Mouse (Mus musculus) forebrain, embryonic 11.5 days (tissue): ENCODE results near the gene Luc7l3. TPM values are rescaled to one million over a fixed set of nuclear protein-coding genes. Genes with fewer than 3 reads are reported as not detected.

Experiments
- ATAC-seq: fragments of 200-750 bp; cut with Nextera tagmentation; replicated peaks from 2 replicates; pipeline ENCODE4 v1.8.0; 2017; ENCODE audit warnings: moderate TSS enrichment; ENCODE audit not compliant: low FRiP score
- DNase-seq: peaks from one replicate; pipeline ENCODE4 v3.0.0-alpha.2; 2017; ENCODE audit warnings: low spot score
- H3K27ac ChIP-seq: fragments of 300-500 bp; sonication (generic); 2 replicates; pipeline ENCODE4 v1.5.1; 2014; ENCODE audit warnings: low read depth, low read length
- H3K27me3 ChIP-seq: fragments of 300-500 bp; sonication (generic); 2 replicates; pipeline ENCODE4 v1.6.1; 2014; ENCODE audit warnings: mild to moderate bottlenecking, low read length, mixed read lengths; ENCODE audit not compliant: control insufficient read depth, insufficient read depth
- H3K36me3 ChIP-seq: fragments of 300-500 bp; sonication (generic); 2 replicates; pipeline ENCODE4 v1.6.1; 2014; ENCODE audit warnings: mild to moderate bottlenecking, low read length, moderate library complexity, mixed read lengths; ENCODE audit not compliant: control insufficient read depth, insufficient read depth
- H3K4me1 ChIP-seq: fragments of 300-500 bp; sonication (generic); replicated peaks from 2 replicates; pipeline ENCODE4 v1.6.1; 2014; ENCODE audit warnings: low read length, mixed read lengths; ENCODE audit not compliant: control insufficient read depth, insufficient read depth
- H3K4me2 ChIP-seq: fragments of 300-500 bp; sonication (generic); 2 replicates; pipeline ENCODE4 v1.6.1; 2014; ENCODE audit warnings: low read depth, mild to moderate bottlenecking, low read length, moderate library complexity, mixed read lengths; ENCODE audit not compliant: severe bottlenecking
- H3K4me3 ChIP-seq: fragments of 300-500 bp; sonication (generic); 2 replicates; pipeline ENCODE4 v1.5.1; 2014; ENCODE audit warnings: low read depth, low read length
- H3K9ac ChIP-seq: fragments of 300-500 bp; sonication (generic); 2 replicates; pipeline ENCODE4 v1.6.1; 2014; ENCODE audit warnings: low read length
- H3K9me3 ChIP-seq: fragments of 300-500 bp; sonication (generic); 2 replicates; pipeline ENCODE4 v1.6.1; 2016; ENCODE audit warnings: low read length, mixed read lengths; ENCODE audit not compliant: control insufficient read depth
- WGBS: fragments of 180-500 bp; shearing (Covaris S2); extraction: QIAGEN DNeasy Blood & Tissue Kit; methylation state at CpG from one replicate; pipeline ENCODE4 v1.1.7; 2014; 5-methylcytosine and 5-hydroxymethylcytosine counted together
- polyA plus RNA-seq: library from polyadenylated mRNA; unstranded; fragments of >200 nt; fragmentation: Nextera tagmentation; extraction: Ambion mirVana; gene quantifications from 2 replicates; pipeline ENCODE4 v1.2.1, GENCODE M21; 2014

The Luc7l3 gene
- polyA plus RNA-seq, 1 experiment from 2014 or later = 136 TPM

- H3K4me1 ChIP-seq = no peaks in the 10 kb centered on the region
- ATAC-seq = no peak
- no peak overlapping the region for H3K4me2 ChIP-seq
- H3K4me3 ChIP-seq = no peak overlapping the region
- H3K27me3 ChIP-seq = no peaks in the 10 kb centered on the region
- no peak for DNase-seq
- no peak overlapping the region for H3K27ac ChIP-seq
- H3K36me3 ChIP-seq = peaks cover 14% of the 10 kb centered on the region; the same call in 1 of the 2 replicates
- no peaks in the 10 kb centered on the region for H3K9me3 ChIP-seq
- 71% methylated on average over 9 of the region's 9 CpGs for WGBS
- H3K9ac ChIP-seq = no peak overlapping the region
Measured at GRCm38 (mm10) chr11:94294996-94295845, 26.6 kb downstream of the Luc7l3 start.

GRCm38 (mm10) chr11:94290062-94290740 lies 31.6 kb downstream of the Luc7l3 start:
- H3K4me2 ChIP-seq = no peak overlapping the region
- H3K27ac ChIP-seq = no peak overlapping the region
- H3K27me3 ChIP-seq = no peaks in the 10 kb centered on the region
- H3K36me3 ChIP-seq = peaks cover 18% of the 10 kb centered on the region
- no peaks in the 10 kb centered on the region for H3K4me1 ChIP-seq
- H3K4me3 ChIP-seq = no peak overlapping the region
- ATAC-seq (no peak), DNase-seq (no peak)
- WGBS = 93% methylated on average over 10 of the region's 10 CpGs
- H3K9ac ChIP-seq = no peak overlapping the region
- no peaks in the 10 kb centered on the region for H3K9me3 ChIP-seq

GRCm38 (mm10) chr11:94287105-94287504 lies 34.7 kb downstream of the Luc7l3 start:
- Histone ChIP-seq H3K9me3 (no peaks in the 10 kb centered on the region), H3K9ac (no peak overlapping the region), H3K4me3 (no peak overlapping the region), H3K36me3 (peaks cover 18% of the 10 kb centered on the region), H3K4me2 (no peak overlapping the region), H3K4me1 (no peaks in the 10 kb centered on the region), H3K27me3 (no peaks in the 10 kb centered on the region), H3K27ac (no peak overlapping the region)
- DNase-seq (no peak), ATAC-seq (no peak)
- WGBS = 93% methylated on average over 5 of the region's 5 CpGs

- DNase-seq (no peak), ATAC-seq (no peak)
- 94% methylated on average over 11 of the region's 11 CpGs for WGBS
- Histone ChIP-seq H3K9me3 (no peaks in the 10 kb centered on the region), H3K4me3 (no peak overlapping the region), H3K9ac (no peak overlapping the region), H3K4me2 (no peak overlapping the region), H3K4me1 (no peaks in the 10 kb centered on the region), H3K36me3 (peaks cover 18% of the 10 kb centered on the region), H3K27me3 (no peaks in the 10 kb centered on the region), H3K27ac (no peak overlapping the region)
Measured at GRCm38 (mm10) chr11:94285886-94286574, 35.8 kb downstream of the Luc7l3 start.

GRCm38 (mm10) chr11:94283536-94284099 lies 38.2 kb downstream of the Luc7l3 start:
- ATAC-seq (no peak), DNase-seq (no peak)
- no peaks in the 10 kb centered on the region for H3K27me3 ChIP-seq
- no peak overlapping the region for H3K4me2 ChIP-seq
- peaks cover 4% of the 10 kb centered on the region for H3K36me3 ChIP-seq
- 94% methylated on average over 6 of the region's 6 CpGs for WGBS
- no peak overlapping the region for H3K27ac ChIP-seq
- H3K9ac ChIP-seq = no peak overlapping the region
- H3K4me1 ChIP-seq = no peaks in the 10 kb centered on the region; the same call in 1 of the 2 replicates
- no peaks in the 10 kb centered on the region for H3K9me3 ChIP-seq
- H3K4me3 ChIP-seq = no peak overlapping the region

- 69% methylated on average over 5 of the region's 5 CpGs for WGBS
Measured at GRCm38 (mm10) chr11:94282291-94282690, 39.5 kb downstream of the Luc7l3 start.

GRCm38 (mm10) chr11:94281199-94282181 lies 40.3 kb downstream of the Luc7l3 start, which contains the start of gene Gm21885:
Gene Gm21885 (plus strand): TSS chr11:94281873.
- H3K9ac ChIP-seq = no peak within 1 kb of the TSS
- H3K27ac ChIP-seq = no peak within 1 kb of the TSS
- no peak within 1 kb of the TSS for H3K4me2 ChIP-seq
- H3K4me1 ChIP-seq = peaks cover 6% of the 10 kb centered on the region; the same call in 1 of the 2 replicates
- 89% methylated on average over 11 of the region's 11 CpGs for WGBS
- no peaks in the 10 kb centered on the region for H3K27me3 ChIP-seq
- ATAC-seq (no peak), DNase-seq (peak; percentile 50)
- no peaks in the 10 kb centered on the region for H3K9me3 ChIP-seq
- H3K36me3 ChIP-seq = peaks cover 4% of the 10 kb centered on the region; the same call in 1 of the 2 replicates
- no peak within 1 kb of the TSS for H3K4me3 ChIP-seq

More at GRCm38 (mm10) chr11:94282291-94282690, 39.5 kb downstream of the Luc7l3 start:
- Histone ChIP-seq H3K27ac (no peak overlapping the region), H3K4me2 (no peak overlapping the region), H3K9me3 (no peaks in the 10 kb centered on the region), H3K27me3 (no peaks in the 10 kb centered on the region), H3K4me1 (peaks cover 1% of the 10 kb centered on the region; the same call in 1 of the 2 replicates), H3K9ac (no peak overlapping the region), H3K36me3 (peaks cover 4% of the 10 kb centered on the region), H3K4me3 (no peak overlapping the region)
- DNase-seq (peak; percentile 35), ATAC-seq (no peak)
